Mouse (Mus musculus): ENCODE data around the gene Sftpa1. TPM values are rescaled to one million over a fixed set of nuclear protein-coding genes. Genes with fewer than 3 reads are reported as not detected.

The Sftpa1 gene
- polyA plus RNA-seq, 1 experiment from 2014 or later, result not detected

- WGBS, result 81% methylated on average over 2 of the region's 2 CpGs
- no peaks in the 10 kb centered on the region for H3K27me3 ChIP-seq (replicated peaks; ENCODE audit: control insufficient read depth, insufficient read depth, low read length)
- no peaks in the 10 kb centered on the region for H3K4me1 ChIP-seq (ENCODE audit: control insufficient read depth, insufficient read depth, low read length)
- DNase-seq (ENCODE audit: low spot score) (no peak), ATAC-seq (ENCODE audit: low read depth) (no peak)
- no peaks in the 10 kb centered on the region for H3K9me3 ChIP-seq (ENCODE audit: control insufficient read depth, low read length)
- H3K4me2 ChIP-seq (ENCODE audit: low read depth, low read length), result no peak overlapping the region
- no peak overlapping the region for H3K27ac ChIP-seq (replicated peaks; ENCODE audit: low read depth, low read length)
- H3K4me3 ChIP-seq (ENCODE audit: low read depth, low read length), result no peak overlapping the region
- no peaks in the 10 kb centered on the region for H3K36me3 ChIP-seq (ENCODE audit: control insufficient read depth, insufficient read depth, low read length)
- no peak overlapping the region for H3K9ac ChIP-seq (ENCODE audit: low read depth, low read length)
Observed at GRCm38 (mm10) chr14:41102269-41102668, 29.3 kb upstream of the Sftpa1 start.

- Histone ChIP-seq H3K4me2 (ENCODE audit: low read depth, low read length) (no peak within 1 kb of the TSS), H3K9me3 (ENCODE audit: control insufficient read depth, low read length) (no peaks in the 10 kb centered on the region), H3K4me1 (ENCODE audit: control insufficient read depth, insufficient read depth, low read length) (no peaks in the 10 kb centered on the region), H3K9ac (ENCODE audit: low read depth, low read length) (no peak within 1 kb of the TSS), H3K27me3 (replicated peaks; ENCODE audit: control insufficient read depth, insufficient read depth, low read length) (no peaks in the 10 kb centered on the region), H3K36me3 (ENCODE audit: control insufficient read depth, insufficient read depth, low read length) (no peaks in the 10 kb centered on the region), H3K27ac (replicated peaks; ENCODE audit: low read depth, low read length) (no peak within 1 kb of the TSS), H3K4me3 (ENCODE audit: low read depth, low read length) (no peak within 1 kb of the TSS)
- DNase-seq (ENCODE audit: low spot score) (no peak), ATAC-seq (ENCODE audit: low read depth) (no peak)
- WGBS, result 69% methylated on average over 10 of the region's 10 CpGs
Observed at GRCm38 (mm10) chr14:41104853-41105444, 26.6 kb upstream of the Sftpa1 start, which contains the start of gene Mat1a. Gene Mat1a (plus strand): TSS chr14:41105035.

GRCm38 (mm10) chr14:41111031-41111668 lies 20.4 kb upstream of the Sftpa1 start:
- Histone ChIP-seq H3K27me3 (replicated peaks; ENCODE audit: control insufficient read depth, insufficient read depth, low read length) (no peaks in the 10 kb centered on the region), H3K4me3 (ENCODE audit: low read depth, low read length) (no peak overlapping the region), H3K27ac (replicated peaks; ENCODE audit: low read depth, low read length) (no peak overlapping the region), H3K9ac (ENCODE audit: low read depth, low read length) (no peak overlapping the region), H3K9me3 (ENCODE audit: control insufficient read depth, low read length) (no peaks in the 10 kb centered on the region), H3K4me2 (ENCODE audit: low read depth, low read length) (no peak overlapping the region), H3K4me1 (ENCODE audit: control insufficient read depth, insufficient read depth, low read length) (no peaks in the 10 kb centered on the region), H3K36me3 (ENCODE audit: control insufficient read depth, insufficient read depth, low read length) (no peaks in the 10 kb centered on the region)
- ATAC-seq (ENCODE audit: low read depth), result no peak
- WGBS, result 88% methylated on average over 7 of the region's 7 CpGs
- no peak for DNase-seq (ENCODE audit: low spot score)

- Histone ChIP-seq H3K36me3 (ENCODE audit: control insufficient read depth, insufficient read depth, low read length) (no peaks in the 10 kb centered on the region), H3K9me3 (ENCODE audit: control insufficient read depth, low read length) (no peaks in the 10 kb centered on the region), H3K4me2 (ENCODE audit: low read depth, low read length) (no peak overlapping the region), H3K4me1 (ENCODE audit: control insufficient read depth, insufficient read depth, low read length) (no peaks in the 10 kb centered on the region), H3K4me3 (ENCODE audit: low read depth, low read length) (no peak overlapping the region), H3K9ac (ENCODE audit: low read depth, low read length) (no peak overlapping the region), H3K27ac (replicated peaks; ENCODE audit: low read depth, low read length) (no peak overlapping the region), H3K27me3 (replicated peaks; ENCODE audit: control insufficient read depth, insufficient read depth, low read length) (no peaks in the 10 kb centered on the region)
- ATAC-seq (ENCODE audit: low read depth) (no peak), DNase-seq (ENCODE audit: low spot score) (no peak)
- WGBS, result 74% methylated on average over 4 of the region's 4 CpGs
Observed at GRCm38 (mm10) chr14:41112944-41113343, 18.6 kb upstream of the Sftpa1 start.

GRCm38 (mm10) chr14:41116271-41116670 lies 15.3 kb upstream of the Sftpa1 start:
- ATAC-seq (ENCODE audit: low read depth), result no peak
- DNase-seq (ENCODE audit: low spot score), result no peak
- Histone ChIP-seq H3K4me3 (ENCODE audit: low read depth, low read length) (no peak overlapping the region), H3K4me2 (ENCODE audit: low read depth, low read length) (no peak overlapping the region), H3K36me3 (ENCODE audit: control insufficient read depth, insufficient read depth, low read length) (no peaks in the 10 kb centered on the region), H3K9me3 (ENCODE audit: control insufficient read depth, low read length) (no peaks in the 10 kb centered on the region), H3K4me1 (ENCODE audit: control insufficient read depth, insufficient read depth, low read length) (no peaks in the 10 kb centered on the region), H3K27me3 (replicated peaks; ENCODE audit: control insufficient read depth, insufficient read depth, low read length) (no peaks in the 10 kb centered on the region), H3K9ac (ENCODE audit: low read depth, low read length) (no peak overlapping the region), H3K27ac (replicated peaks; ENCODE audit: low read depth, low read length) (no peak overlapping the region)
- 84% methylated on average over 3 of the region's 3 CpGs for WGBS

- DNase-seq (ENCODE audit: low spot score) (no peak), ATAC-seq (ENCODE audit: low read depth) (no peak)
- no peak overlapping the region for H3K27ac ChIP-seq (replicated peaks; ENCODE audit: low read depth, low read length)
- no peak overlapping the region for H3K4me2 ChIP-seq (ENCODE audit: low read depth, low read length)
- no peaks in the 10 kb centered on the region for H3K4me1 ChIP-seq (ENCODE audit: control insufficient read depth, insufficient read depth, low read length)
- 89% methylated on average over 5 of the region's 5 CpGs for WGBS
- H3K36me3 ChIP-seq (ENCODE audit: control insufficient read depth, insufficient read depth, low read length), result no peaks in the 10 kb centered on the region
- no peaks in the 10 kb centered on the region for H3K9me3 ChIP-seq (ENCODE audit: control insufficient read depth, low read length)
- no peaks in the 10 kb centered on the region for H3K27me3 ChIP-seq (replicated peaks; ENCODE audit: control insufficient read depth, insufficient read depth, low read length)
- H3K4me3 ChIP-seq (ENCODE audit: low read depth, low read length), result no peak overlapping the region
- no peak overlapping the region for H3K9ac ChIP-seq (ENCODE audit: low read depth, low read length)
Observed at GRCm38 (mm10) chr14:41124683-41125082, 6.9 kb upstream of the Sftpa1 start.

- no peaks in the 10 kb centered on the region for H3K27me3 ChIP-seq (replicated peaks; ENCODE audit: control insufficient read depth, insufficient read depth, low read length)
- 20% methylated on average over 4 of the region's 4 CpGs for WGBS
- no peak for ATAC-seq (ENCODE audit: low read depth)
Observed at GRCm38 (mm10) chr14:41127997-41128396, 3.6 kb upstream of the Sftpa1 start.

GRCm38 (mm10) chr14:41137006-41137405 lies 5.4 kb downstream of the Sftpa1 start:
- DNase-seq (ENCODE audit: low spot score), result no peak
- H3K27ac ChIP-seq (replicated peaks; ENCODE audit: low read depth, low read length), result no peak overlapping the region
- no peaks in the 10 kb centered on the region for H3K27me3 ChIP-seq (replicated peaks; ENCODE audit: control insufficient read depth, insufficient read depth, low read length)
- no peak overlapping the region for H3K9ac ChIP-seq (ENCODE audit: low read depth, low read length)
- no peak overlapping the region for H3K4me3 ChIP-seq (ENCODE audit: low read depth, low read length)
- H3K9me3 ChIP-seq (ENCODE audit: control insufficient read depth, low read length), result no peaks in the 10 kb centered on the region
- no peaks in the 10 kb centered on the region for H3K4me1 ChIP-seq (ENCODE audit: control insufficient read depth, insufficient read depth, low read length)
- no peaks in the 10 kb centered on the region for H3K36me3 ChIP-seq (ENCODE audit: control insufficient read depth, insufficient read depth, low read length)
- ATAC-seq (ENCODE audit: low read depth), result no peak
- H3K4me2 ChIP-seq (ENCODE audit: low read depth, low read length), result no peak overlapping the region

More at GRCm38 (mm10) chr14:41127997-41128396, 3.6 kb upstream of the Sftpa1 start:
- no peak overlapping the region for H3K4me2 ChIP-seq (ENCODE audit: low read depth, low read length)
- H3K4me1 ChIP-seq (ENCODE audit: control insufficient read depth, insufficient read depth, low read length), result no peaks in the 10 kb centered on the region
- H3K9me3 ChIP-seq (ENCODE audit: control insufficient read depth, low read length), result no peaks in the 10 kb centered on the region
- H3K4me3 ChIP-seq (ENCODE audit: low read depth, low read length), result no peak overlapping the region
- peak; percentile 50 for DNase-seq (ENCODE audit: low spot score)
- H3K9ac ChIP-seq (ENCODE audit: low read depth, low read length), result no peak overlapping the region
- no peak overlapping the region for H3K27ac ChIP-seq (replicated peaks; ENCODE audit: low read depth, low read length)
- no peaks in the 10 kb centered on the region for H3K36me3 ChIP-seq (ENCODE audit: control insufficient read depth, insufficient read depth, low read length)

GRCm38 (mm10) chr14:41140686-41141085 lies 9.1 kb downstream of the Sftpa1 start:
- Histone ChIP-seq H3K4me3 (ENCODE audit: low read depth, low read length) (no peak overlapping the region), H3K36me3 (ENCODE audit: control insufficient read depth, insufficient read depth, low read length) (no peaks in the 10 kb centered on the region), H3K4me1 (ENCODE audit: control insufficient read depth, insufficient read depth, low read length) (no peaks in the 10 kb centered on the region), H3K27me3 (replicated peaks; ENCODE audit: control insufficient read depth, insufficient read depth, low read length) (no peaks in the 10 kb centered on the region), H3K4me2 (ENCODE audit: low read depth, low read length) (no peak overlapping the region), H3K9ac (ENCODE audit: low read depth, low read length) (no peak overlapping the region), H3K27ac (replicated peaks; ENCODE audit: low read depth, low read length) (no peak overlapping the region), H3K9me3 (ENCODE audit: control insufficient read depth, low read length) (no peaks in the 10 kb centered on the region)
- DNase-seq (ENCODE audit: low spot score), result no peak
- ATAC-seq (ENCODE audit: low read depth), result no peak
- 84% methylated on average over 1 of the region's 1 CpGs for WGBS

All from embryonic facial prominence, embryonic 14.5 days (tissue).